ENCODE assay signal across 9 mouse cellular contexts in the genomic region with DNA sequence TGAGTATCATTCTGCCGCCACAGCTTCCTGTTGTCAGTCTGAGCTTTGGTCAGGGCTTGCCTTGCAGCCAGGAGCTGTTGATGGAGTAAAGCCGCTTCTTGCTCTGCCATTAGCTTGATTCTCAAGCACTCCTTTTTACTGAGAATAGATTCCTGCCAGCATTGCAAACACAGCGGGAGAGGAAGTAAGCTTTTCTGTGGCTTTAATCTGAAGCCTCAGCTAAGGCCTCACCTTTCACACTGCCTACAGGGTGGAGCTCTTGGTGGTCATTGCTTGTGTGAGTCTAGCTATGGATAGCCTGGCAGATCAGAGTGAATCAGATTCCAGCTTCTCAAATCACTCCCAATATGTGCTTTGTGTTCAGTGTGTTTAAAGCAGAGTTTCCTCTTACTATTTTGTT. TPM values are rescaled to one million over a fixed set of nuclear protein-coding genes. Genes with fewer than 3 reads are reported as not detected.
A peak's percentile ranks its signal among the peaks of the same experiment; 100 is the strongest.
DNase-seq lines count a peak whose midpoint lies in the region; ATAC-seq and TF ChIP-seq lines count a peak whose summit lies in the region.
"Had no signal": no experiment of that assay in that cellular context is flagged by ENCODE, and none has a peak within 500 bp of the region (broad histone marks: within the 10 kb centered on the region; RNA-seq: fewer than 3 reads in every experiment).

No protein-coding gene starts in this region.

- WGBS in kidney, embryonic 14.5 days = 47% methylated on average over 3 of the region's 3 CpGs
- WGBS in embryonic facial prominence, embryonic 15.5 days = 26% methylated on average over 3 of the region's 3 CpGs
- WGBS in small intestine, adult 2 months = 13% methylated on average over 3 of the region's 3 CpGs

- peaks cover 6% of the 10 kb centered on the region; the same call in 1 of the 2 replicates for H3K4me1 ChIP-seq in kidney, embryonic 14.5 days (ENCODE audit: control insufficient read depth, insufficient read depth, low read length)
- H3K4me1 ChIP-seq in embryonic facial prominence, embryonic 15.5 days = peaks cover 20% of the 10 kb centered on the region
- peaks cover 15% of the 10 kb centered on the region for H3K4me1 ChIP-seq in small intestine, adult 2 months (ENCODE audit: control insufficient read depth, insufficient read depth, insufficient read length, low read length)

- no peak overlapping the region for H3K4me2 ChIP-seq in kidney, embryonic 14.5 days (replicated peaks; ENCODE audit: low read depth, low read length)
- H3K4me2 ChIP-seq in embryonic facial prominence, embryonic 15.5 days (replicated peaks) = no peak overlapping the region
- H3K4me2 ChIP-seq: forebrain, embryonic 13.5 days had no signal

- DNase-seq in kidney, postnatal 25 days = no peak
- peak; percentile 6 to 7 for DNase-seq in CD8-positive naive resting alpha-beta T cell, adult 2 months (ENCODE audit: low read depth in 2 of 2, low spot score in 2 of 2)
- DNase-seq in right cerebral cortex, postnatal 25 days = no peak
- DNase-seq in urinary bladder, postnatal 10 days (ENCODE audit: low spot score) = no peak
- DNase-seq in layer of hippocampus, adult 11-12 months (ENCODE audit: low spot score) = no peak

- TF ChIP-seq POLR2A in small intestine, adult 2 months (IDR thresholded peaks at IDR 0.05; ENCODE audit: low read depth, low read length) = no peak

- H3K4me3 ChIP-seq in kidney, embryonic 14.5 days (ENCODE audit: low read length) = no peak overlapping the region
- no peak overlapping the region for H3K4me3 ChIP-seq in embryonic facial prominence, embryonic 15.5 days (replicated peaks)
- no peak overlapping the region for H3K4me3 ChIP-seq in small intestine, adult 2 months (ENCODE audit: low read depth, low read length)
- H3K4me3 ChIP-seq: forebrain, embryonic 13.5 days had no signal

- H3K9me3 ChIP-seq in kidney, embryonic 14.5 days (ENCODE audit: control insufficient read depth, low read length) = peaks cover 6% of the 10 kb centered on the region
- H3K9me3 ChIP-seq in embryonic facial prominence, embryonic 15.5 days (replicated peaks) = peaks cover 4% of the 10 kb centered on the region

- H3K36me3 ChIP-seq in kidney, embryonic 14.5 days (ENCODE audit: control insufficient read depth, insufficient read depth, low read length) = no peaks in the 10 kb centered on the region
- H3K36me3 ChIP-seq in embryonic facial prominence, embryonic 15.5 days = no peaks in the 10 kb centered on the region
- H3K36me3 ChIP-seq in small intestine, adult 2 months (ENCODE audit: control insufficient read depth, insufficient read depth, low read length) = no peaks in the 10 kb centered on the region

- no peak for ATAC-seq in kidney, embryonic 14.5 days (ENCODE audit: low FRiP score, low TSS enrichment)
- ATAC-seq in embryonic facial prominence, embryonic 15.5 days (ENCODE audit: insufficient number of reproducible peaks, low FRiP score, low TSS enrichment, low read depth) = no peak

- no peak for TF ChIP-seq CTCF in small intestine, adult 2 months (IDR thresholded peaks at IDR 0.05; ENCODE audit: extremely low read depth, insufficient read length, insufficient replicate concordance, low read depth, low read length)

- no peaks in the 10 kb centered on the region for H3K27me3 ChIP-seq in kidney, embryonic 14.5 days (ENCODE audit: control insufficient read depth, insufficient read depth, low read length)
- no peaks in the 10 kb centered on the region for H3K27me3 ChIP-seq in embryonic facial prominence, embryonic 15.5 days
- no peaks in the 10 kb centered on the region for H3K27me3 ChIP-seq in small intestine, adult 2 months (ENCODE audit: control insufficient read depth, insufficient read depth, low read length)
- H3K27me3 ChIP-seq: forebrain, embryonic 13.5 days had no signal

- no peak overlapping the region for H3K9ac ChIP-seq in kidney, embryonic 14.5 days (ENCODE audit: low read depth, low read length)
- H3K9ac ChIP-seq in embryonic facial prominence, embryonic 15.5 days = no peak overlapping the region
- H3K9ac ChIP-seq: forebrain, embryonic 13.5 days had no signal

- H3K27ac ChIP-seq in kidney, embryonic 14.5 days (ENCODE audit: low read depth, low read length) = peak overlapping the region; percentile 19; the same call in 1 of the 2 replicates
- H3K27ac ChIP-seq in embryonic facial prominence, embryonic 15.5 days (replicated peaks) = peak overlapping the region; percentile 77
- H3K27ac ChIP-seq in small intestine, adult 2 months (ENCODE audit: insufficient read depth, low read depth, low read length) = peak overlapping the region; percentile 79
- H3K27ac ChIP-seq: forebrain, embryonic 13.5 days had no signal

RNA-seq across cellular contexts. Expression of gene Cd164, which starts 33.1 kb away (rescaled TPM):
- 134 and 221 TPM in 2 replicates for polyA plus RNA-seq in kidney, embryonic 14.5 days (2014; fragmentation: Nextera tagmentation; extraction: Ambion mirVana)
- polyA plus RNA-seq in embryonic facial prominence, embryonic 15.5 days (2015; fragmentation: Nextera tagmentation; extraction: Ambion mirVana) = 185 TPM in 2 replicates
- polyA plus RNA-seq in small intestine, adult 2 months (2012; rRNA removed) = 56.9 and 81.6 TPM in 2 replicates

Comparison
In these comparisons a context has a peak if more than half of its experiments do, and no peak if none do; other contexts are left out.
1. H3K27ac ChIP-seq: peak in every context shown above with its lines; median percentile 79 in small intestine, adult 2 months; 77 in embryonic facial prominence, embryonic 15.5 days; 19 in kidney, embryonic 14.5 days.
2. DNase-seq: peak in CD8-positive naive resting alpha-beta T cell, adult 2 months (2 of 2); none in kidney, postnatal 25 days (0 of 2), right cerebral cortex, postnatal 25 days (single experiment), urinary bladder, postnatal 10 days (single experiment) and layer of hippocampus, adult 11-12 months (single experiment).